ENCODE assay signal across 10 mouse cellular contexts in genomic region chr11:32542687-32543411, GRCm38 (mm10). TPM values are rescaled to one million over a fixed set of nuclear protein-coding genes. Genes with fewer than 3 reads are reported as not detected.
DNase-seq lines count a peak whose midpoint lies in the region; ATAC-seq and TF ChIP-seq lines count a peak whose summit lies in the region.
"Had no signal": no experiment of that assay in that cellular context is flagged by ENCODE, and none has a peak within 500 bp of the region (broad histone marks: within the 10 kb centered on the region; RNA-seq: fewer than 3 reads in every experiment).

No protein-coding gene starts in this region.

- peak overlapping the region; percentile 7; the same call in 1 of the 2 replicates for H3K27ac ChIP-seq in lung, embryonic 14.5 days (ENCODE audit: low read depth)
- peak overlapping the region; percentile 56 for H3K27ac ChIP-seq in heart, postnatal 0 days (ENCODE audit: low read depth)
- no peak overlapping the region for H3K27ac ChIP-seq in hindbrain, embryonic 12.5 days
- no peak overlapping the region for H3K27ac ChIP-seq in layer of hippocampus, adult 2 months
- H3K27ac ChIP-seq: limb, embryonic 15.5 days had no signal

- H3K4me3 ChIP-seq in lung, embryonic 14.5 days (ENCODE audit: low read depth, low read length): no peak overlapping the region
- H3K4me3 ChIP-seq in heart, postnatal 0 days (ENCODE audit: low read depth, low read length): no peak overlapping the region
- H3K4me3 ChIP-seq in hindbrain, embryonic 12.5 days: no peak overlapping the region
- H3K4me3 ChIP-seq in layer of hippocampus, adult 2 months: no peak overlapping the region
- H3K4me3 ChIP-seq: limb, embryonic 15.5 days had no signal

- no peak for DNase-seq in lung, embryonic 14.5 days
- DNase-seq in lung, postnatal 14 days: no peak
- no peak for DNase-seq in heart, postnatal 0 days (ENCODE audit: low spot score)
- DNase-seq in monocyte, adult 2 months (ENCODE audit: low read depth in 1 of 2, low spot score in 2 of 2): peak; percentile 74 to 77
- no peak for DNase-seq in layer of hippocampus, adult 2 months (ENCODE audit: low spot score in 2 of 2)
- no peak for DNase-seq in urinary bladder, adult 2 months (ENCODE audit: low spot score)

- H3K4me2 ChIP-seq in lung, embryonic 14.5 days: peak overlapping the region; percentile 18; the same call in 1 of the 2 replicates
- no peak overlapping the region for H3K4me2 ChIP-seq in heart, postnatal 0 days (ENCODE audit: low read depth, low read length)
- H3K4me2 ChIP-seq in hindbrain, embryonic 12.5 days (replicated peaks): no peak overlapping the region
- H3K4me2 ChIP-seq: limb, embryonic 15.5 days had no signal

- TF ChIP-seq EP300 in heart, postnatal 0 days (IDR thresholded peaks at IDR 0.05; ENCODE audit: low read depth): no peak

- peak; percentile 15; the same call in 1 of the 2 replicates for ATAC-seq in lung, embryonic 14.5 days (ENCODE audit: insufficient read depth)
- no peak for ATAC-seq in heart, postnatal 0 days (ENCODE audit: insufficient read depth, low read depth)
- no peak for ATAC-seq in erythroid progenitor cell, adult 5-6 weeks (replicated peaks; ENCODE audit: low FRiP score, poor library complexity, severe bottlenecking)
- no peak for ATAC-seq in hindbrain, embryonic 12.5 days (ENCODE audit: low FRiP score)

- WGBS in lung, embryonic 14.5 days: 41% methylated on average over 3 of the region's 3 CpGs
- 34% methylated on average over 3 of the region's 3 CpGs for WGBS in heart, postnatal 0 days
- 31% methylated on average over 3 of the region's 3 CpGs for WGBS in hindbrain, embryonic 12.5 days

- TF ChIP-seq CTCF in lung, embryonic 14.5 days (IDR thresholded peaks at IDR 0.05; ENCODE audit: low read depth): 0 out of 2 replicates have a peak, but pooled peaks have one; percentile 3
- no peak for TF ChIP-seq CTCF in heart, postnatal 0 days (IDR thresholded peaks at IDR 0.05; ENCODE audit: low read depth)
- no peak for TF ChIP-seq CTCF in layer of hippocampus, adult 2 months (conservative IDR thresholded peaks at IDR 0.05)

- no peaks in the 10 kb centered on the region for H3K9me3 ChIP-seq in lung, embryonic 14.5 days (ENCODE audit: low read depth, low read length)
- no peaks in the 10 kb centered on the region for H3K9me3 ChIP-seq in heart, postnatal 0 days (replicated peaks; ENCODE audit: control insufficient read depth, low read length)
- H3K9me3 ChIP-seq in hindbrain, embryonic 12.5 days (replicated peaks): no peaks in the 10 kb centered on the region
- H3K9me3 ChIP-seq: limb, embryonic 15.5 days had no signal

- no peaks in the 10 kb centered on the region for H3K36me3 ChIP-seq in lung, embryonic 14.5 days (ENCODE audit: insufficient read depth)
- no peaks in the 10 kb centered on the region for H3K36me3 ChIP-seq in heart, postnatal 0 days (replicated peaks; ENCODE audit: control insufficient read depth, insufficient read depth, low read length)
- no peaks in the 10 kb centered on the region for H3K36me3 ChIP-seq in hindbrain, embryonic 12.5 days
- H3K36me3 ChIP-seq: limb, embryonic 15.5 days had no signal

- H3K9ac ChIP-seq in lung, embryonic 14.5 days: no peak overlapping the region
- H3K9ac ChIP-seq in heart, postnatal 0 days (replicated peaks; ENCODE audit: low read depth, low read length): no peak overlapping the region
- H3K9ac ChIP-seq in hindbrain, embryonic 12.5 days: no peak overlapping the region
- H3K9ac ChIP-seq: limb, embryonic 15.5 days had no signal

- H3K4me1 ChIP-seq in lung, embryonic 14.5 days (ENCODE audit: insufficient read depth): peaks cover 17% of the 10 kb centered on the region
- H3K4me1 ChIP-seq in heart, postnatal 0 days (ENCODE audit: control insufficient read depth, insufficient read depth): peaks cover 38% of the 10 kb centered on the region
- peaks cover 21% of the 10 kb centered on the region for H3K4me1 ChIP-seq in hindbrain, embryonic 12.5 days

- H3K27me3 ChIP-seq in lung, embryonic 14.5 days (ENCODE audit: insufficient read depth, low read length): no peaks in the 10 kb centered on the region
- no peaks in the 10 kb centered on the region for H3K27me3 ChIP-seq in heart, postnatal 0 days (ENCODE audit: control insufficient read depth, insufficient read depth, low read length)
- peaks cover 6% of the 10 kb centered on the region for H3K27me3 ChIP-seq in hindbrain, embryonic 12.5 days
- H3K27me3 ChIP-seq: limb, embryonic 15.5 days had no signal

RNA-seq across cellular contexts. Expression of gene Stk10, which starts 9.7 kb away (rescaled TPM):
- 1.9 and 2.0 TPM in 2 replicates for polyA plus RNA-seq in lung, embryonic 14.5 days (2014; fragmentation: Nextera tagmentation; extraction: Ambion mirVana)
- total RNA-seq in heart, postnatal 0 days (2014; rRNA removed; ENCODE audit: low replicate concordance): 4.3 and 6.2 TPM in 2 replicates
- 1.4 and 1.6 TPM in 2 replicates for polyA plus RNA-seq in heart, postnatal 0 days (2015; fragmentation: Nextera tagmentation; extraction: Ambion mirVana)
- total RNA-seq in erythroid progenitor cell, adult 5-6 weeks (2015; ENCODE audit: low replicate concordance): 14.3 and 15.1 TPM in 2 replicates
- 8.3 and 10.0 TPM in 2 replicates for total RNA-seq in erythroid progenitor cell, adult 5-6 weeks (2017; ENCODE audit: low replicate concordance)
- polyA plus RNA-seq in hindbrain, embryonic 12.5 days (2016; fragmentation: Nextera tagmentation; extraction: Ambion mirVana): 2.5 and 3.3 TPM in 2 replicates
- 1 to 10 TPM; 7.3 to 9.0 TPM for total RNA-seq in layer of hippocampus, adult 2 months (2021)
- 6.2 and 8.5 TPM in 2 replicates for polyA plus RNA-seq in urinary bladder, adult 2 months (2012; rRNA removed)

RNA-seq across cellular contexts. Expression of gene Efcab9, which starts 11.0 kb away (rescaled TPM):
- polyA plus RNA-seq in lung, embryonic 14.5 days (2014; fragmentation: Nextera tagmentation; extraction: Ambion mirVana): 0.37 TPM in 1 of 2 replicates, not detected in the other
- total RNA-seq in heart, postnatal 0 days (2014; rRNA removed; ENCODE audit: low replicate concordance): not detected in 2 replicates
- 0.18 and 0.26 TPM in 2 replicates for polyA plus RNA-seq in heart, postnatal 0 days (2015; fragmentation: Nextera tagmentation; extraction: Ambion mirVana)
- not detected in 2 replicates for total RNA-seq in erythroid progenitor cell, adult 5-6 weeks (2015; ENCODE audit: low replicate concordance)
- not detected in 2 replicates for total RNA-seq in erythroid progenitor cell, adult 5-6 weeks (2017; ENCODE audit: low replicate concordance)
- not detected in 2 replicates for polyA plus RNA-seq in hindbrain, embryonic 12.5 days (2016; fragmentation: Nextera tagmentation; extraction: Ambion mirVana)
- total RNA-seq in layer of hippocampus, adult 2 months (2021): 1 to 10 TPM; 2.7 to 2.9 TPM
- 0.76 and 1.3 TPM in 2 replicates for polyA plus RNA-seq in urinary bladder, adult 2 months (2012; rRNA removed)
- polyA plus RNA-seq: brain, embryonic 14.5 days; limb, embryonic 15.5 days had no signal

Comparison
In these comparisons a context has a peak if more than half of its experiments do, and no peak if none do; other contexts are left out.
1. DNase-seq: peak in monocyte, adult 2 months (2 of 2); none in lung, embryonic 14.5 days (single experiment), lung, postnatal 14 days (single experiment), heart, postnatal 0 days (single experiment), layer of hippocampus, adult 2 months (0 of 2) and urinary bladder, adult 2 months (single experiment).
2. H3K27ac ChIP-seq: peak in lung, embryonic 14.5 days (single experiment) and heart, postnatal 0 days (single experiment); none in hindbrain, embryonic 12.5 days (single experiment) and layer of hippocampus, adult 2 months (single experiment).